Mouse (Mus musculus) intestine, postnatal 0 days (tissue): ENCODE results near the gene Papolb. TPM values are rescaled to one million over a fixed set of nuclear protein-coding genes. Genes with fewer than 3 reads are reported as not detected.

ENCODE experiments used
- ATAC-seq: fragments of 200-750 bp; cut with Nextera tagmentation; 2 replicates; pipeline ENCODE4 v1.8.0; 2017; ENCODE audit warnings: mild to moderate bottlenecking, moderate TSS enrichment, moderate library complexity
- H3K27ac ChIP-seq: fragments of 300-500 bp; sonication (generic); 2 replicates; pipeline ENCODE4 v1.5.1; 2014; ENCODE audit warnings: mild to moderate bottlenecking, low read depth, low read length, moderate library complexity
- H3K27me3 ChIP-seq: fragments of 300-500 bp; sonication (generic); replicated peaks from 2 replicates; pipeline ENCODE4 v1.6.1; 2014; ENCODE audit warnings: low read length, mixed read lengths; ENCODE audit not compliant: control insufficient read depth, insufficient read depth
- H3K36me3 ChIP-seq: fragments of 300-500 bp; sonication (generic); 2 replicates; pipeline ENCODE4 v1.6.1; 2014; ENCODE audit warnings: mild to moderate bottlenecking, moderate library complexity; ENCODE audit not compliant: control insufficient read depth, insufficient read depth
- H3K4me1 ChIP-seq: fragments of 300-500 bp; sonication (generic); replicated peaks from 2 replicates; pipeline ENCODE4 v1.6.1; 2014; ENCODE audit warnings: antibody characterized with exemption, low read length, mixed read lengths; ENCODE audit not compliant: control insufficient read depth, insufficient read depth
- H3K4me2 ChIP-seq: fragments of 300-500 bp; sonication (generic); replicated peaks from 2 replicates; pipeline ENCODE4 v1.6.1; 2014; ENCODE audit warnings: low read depth, mild to moderate bottlenecking, moderate library complexity
- H3K4me3 ChIP-seq: fragments of 300-500 bp; sonication (generic); 2 replicates; pipeline ENCODE4 v1.5.1; 2014; ENCODE audit warnings: low read depth, low read length
- H3K9ac ChIP-seq: fragments of 300-500 bp; sonication (generic); 2 replicates; pipeline ENCODE4 v1.6.1; 2014; ENCODE audit warnings: mild to moderate bottlenecking, low read depth, low read length
- H3K9me3 ChIP-seq: fragments of 300-500 bp; sonication (generic); 2 replicates; pipeline ENCODE4 v1.6.1; 2016; ENCODE audit warnings: mixed run types; ENCODE audit not compliant: control insufficient read depth
- CTCF ChIP-seq: sonication (generic); IDR thresholded peaks from 2 replicates; pipeline ENCODE4 v1.5.1; 2016; ENCODE audit warnings: low read depth, mild to moderate bottlenecking, control low read depth, antibody characterized with exemption, moderate library complexity
- WGBS: fragments of 180-500 bp; shearing (Covaris S2); extraction: QIAGEN DNeasy Blood & Tissue Kit; methylation state at CpG from one replicate; pipeline ENCODE4 v1.1.7; 2014; 5-methylcytosine and 5-hydroxymethylcytosine counted together
- polyA plus RNA-seq: library from polyadenylated mRNA; unstranded; fragments of >200 nt; fragmentation: Nextera tagmentation; extraction: Ambion mirVana; gene quantifications from 2 replicates; pipeline ENCODE4 v1.2.1, GENCODE M21; 2015

Papolb gene
- not detected in 2 replicates for polyA plus RNA-seq

- Histone ChIP-seq H3K27me3 (peaks cover 21% of the 10 kb centered on the region), H3K27ac (no peak within 1 kb of the TSS), H3K4me2 (no peak within 1 kb of the TSS), H3K4me1 (no peaks in the 10 kb centered on the region), H3K9me3 (no peaks in the 10 kb centered on the region), H3K36me3 (no peaks in the 10 kb centered on the region), H3K9ac (no peak within 1 kb of the TSS), H3K4me3 (no peak within 1 kb of the TSS)
- 41% methylated on average over 35 of the region's 41 CpGs for WGBS
- TF ChIP-seq CTCF: no peak
- ATAC-seq: no peak
Observed at GRCm38 (mm10) chr5:142529915-142530314, at the start of gene Papolb. Papolb (minus strand) TSS chr5:142530076.

GRCm38 (mm10) chr5:142578192-142578591 lies 48.3 kb upstream of the Papolb start:
- no peaks in the 10 kb centered on the region for H3K4me1 ChIP-seq
- no peaks in the 10 kb centered on the region for H3K36me3 ChIP-seq
- H3K9ac ChIP-seq: no peak overlapping the region
- ATAC-seq: no peak
- no peak overlapping the region for H3K4me2 ChIP-seq
- TF ChIP-seq CTCF: peak; percentile 26
- H3K4me3 ChIP-seq: no peak overlapping the region
- H3K27ac ChIP-seq: no peak overlapping the region
- no peaks in the 10 kb centered on the region for H3K27me3 ChIP-seq
- H3K9me3 ChIP-seq: no peaks in the 10 kb centered on the region
- 89% methylated on average over 10 of the region's 10 CpGs for WGBS

- Histone ChIP-seq H3K27ac (no peak overlapping the region), H3K4me3 (no peak overlapping the region), H3K9ac (no peak overlapping the region), H3K4me1 (no peaks in the 10 kb centered on the region), H3K36me3 (no peaks in the 10 kb centered on the region), H3K4me2 (no peak overlapping the region), H3K27me3 (no peaks in the 10 kb centered on the region), H3K9me3 (no peaks in the 10 kb centered on the region)
- WGBS: 52% methylated on average over 7 of the region's 7 CpGs
- ATAC-seq: no peak
- no peak for TF ChIP-seq CTCF
Observed at GRCm38 (mm10) chr5:142576832-142577231, 47.0 kb upstream of the Papolb start.

GRCm38 (mm10) chr5:142574323-142575057 lies 44.6 kb upstream of the Papolb start:
- TF ChIP-seq CTCF: no peak
- no peak for ATAC-seq
- no peak overlapping the region for H3K9ac ChIP-seq
- H3K4me2 ChIP-seq: no peak overlapping the region
- no peaks in the 10 kb centered on the region for H3K9me3 ChIP-seq
- WGBS: 80% methylated on average over 8 of the region's 8 CpGs
- no peak overlapping the region for H3K4me3 ChIP-seq
- no peak overlapping the region for H3K27ac ChIP-seq
- no peaks in the 10 kb centered on the region for H3K4me1 ChIP-seq
- no peaks in the 10 kb centered on the region for H3K36me3 ChIP-seq
- no peaks in the 10 kb centered on the region for H3K27me3 ChIP-seq

GRCm38 (mm10) chr5:142564606-142565005 lies 34.7 kb upstream of the Papolb start:
- Histone ChIP-seq H3K27ac (no peak overlapping the region), H3K9me3 (no peaks in the 10 kb centered on the region), H3K4me3 (no peak overlapping the region), H3K4me1 (no peaks in the 10 kb centered on the region), H3K27me3 (no peaks in the 10 kb centered on the region), H3K9ac (no peak overlapping the region), H3K36me3 (no peaks in the 10 kb centered on the region), H3K4me2 (no peak overlapping the region)
- 95% methylated on average over 1 of the region's 1 CpGs for WGBS
- ATAC-seq: no peak
- TF ChIP-seq CTCF: no peak

GRCm38 (mm10) chr5:142560261-142560660 lies 30.4 kb upstream of the Papolb start:
- ATAC-seq: no peak
- 47% methylated on average over 7 of the region's 7 CpGs for WGBS
- Histone ChIP-seq H3K4me2 (no peak overlapping the region), H3K27me3 (no peaks in the 10 kb centered on the region), H3K36me3 (no peaks in the 10 kb centered on the region), H3K9me3 (no peaks in the 10 kb centered on the region), H3K4me1 (no peaks in the 10 kb centered on the region), H3K27ac (no peak overlapping the region), H3K9ac (no peak overlapping the region), H3K4me3 (no peak overlapping the region)
- TF ChIP-seq CTCF: no peak
